Mouse (Mus musculus) olfactory bulb, adult 2 months (tissue): Measurements from ENCODE around the gene Cys1.

Source experiments
- CTCF ChIP-seq: fragments of 200-500 bp; IDR thresholded peaks from 2 replicates; pipeline ENCODE4 v1.5.1; 2012; ENCODE audit warnings: low read depth, mild to moderate bottlenecking, low read length, moderate library complexity; ENCODE audit not compliant: insufficient read depth
- POLR2A ChIP-seq: fragments of 200-500 bp; IDR thresholded peaks from 2 replicates; pipeline ENCODE4 v1.6.1; 2012; ENCODE audit warnings: mild to moderate bottlenecking, low read depth, low read length, moderate library complexity; ENCODE audit not compliant: insufficient read depth

DNA sequence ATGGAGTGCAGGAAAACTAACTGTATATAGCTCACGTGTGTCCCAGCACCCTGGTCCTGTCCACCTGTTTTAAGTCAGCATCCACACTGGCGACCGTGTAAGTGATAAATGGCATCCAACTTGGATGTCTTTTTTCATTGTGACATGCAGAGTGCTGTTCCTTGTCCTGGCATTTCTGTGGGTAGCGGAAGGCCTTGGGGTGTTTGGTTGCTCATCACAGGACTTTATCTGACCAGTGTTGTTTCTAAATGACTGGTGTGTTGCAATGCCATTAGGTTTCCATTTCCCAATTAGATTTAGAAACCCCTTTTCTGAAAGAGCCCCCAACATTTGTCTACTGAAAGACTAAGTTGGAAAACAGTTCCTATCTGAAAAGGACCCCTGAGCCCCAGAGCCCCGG, 19.5 kb downstream of the Cys1 start:
- TF ChIP-seq CTCF (no peak), POLR2A (no peak)
